ENCODE assay signal across 7 mouse cellular contexts in the genomic region with DNA sequence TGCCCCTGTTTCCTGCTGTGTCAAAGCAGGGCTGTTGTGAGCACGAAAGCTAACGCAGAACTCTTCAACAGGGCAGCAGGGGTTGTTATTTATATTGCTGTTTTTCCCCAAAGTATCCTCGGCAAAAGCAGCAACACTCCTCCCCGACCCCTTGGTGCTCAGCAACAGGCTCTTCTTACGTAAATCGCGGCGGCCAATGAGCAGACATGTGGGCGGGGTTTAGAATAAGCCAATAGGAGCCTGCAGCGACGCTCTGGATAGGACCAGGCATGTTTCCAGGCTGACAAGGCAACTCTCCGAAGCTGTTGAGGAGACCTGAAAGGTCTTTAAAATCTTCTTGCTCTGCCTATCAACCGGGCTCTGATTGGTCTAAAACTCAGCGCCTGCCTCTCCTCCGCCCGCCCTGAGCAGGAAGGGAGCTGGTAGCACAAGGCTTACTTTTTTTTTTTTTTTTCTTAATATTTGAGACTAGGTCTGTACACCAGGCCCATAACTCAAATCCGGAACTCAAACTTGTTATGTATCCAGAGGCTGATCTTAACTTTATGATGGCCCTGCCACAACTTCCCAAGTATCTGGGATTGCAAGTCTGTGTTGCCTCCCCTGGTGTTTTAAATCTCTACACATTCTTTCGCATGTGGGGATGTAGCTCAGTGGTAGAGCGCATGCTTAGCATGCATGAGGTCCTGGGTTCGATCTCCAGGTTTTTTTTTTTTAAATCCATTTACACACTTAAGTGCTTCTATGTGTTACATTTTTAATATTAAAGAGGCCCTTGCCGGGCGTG. TPM values are rescaled to one million over a fixed set of nuclear protein-coding genes. Genes with fewer than 3 reads are reported as not detected.
DNase-seq lines count a peak whose midpoint lies in the region; ATAC-seq lines count a peak whose summit lies in the region.

No protein-coding gene starts in this region.

- ATAC-seq in intestine, embryonic 14.5 days (replicated peaks; ENCODE audit: low FRiP score, low TSS enrichment, low read depth), result peak; percentile 90

- 19% methylated on average over 22 of the region's 22 CpGs for WGBS in intestine, embryonic 14.5 days

- H3K36me3 ChIP-seq in intestine, embryonic 14.5 days (ENCODE audit: control insufficient read depth, insufficient read depth, low read length), result no peaks in the 10 kb centered on the region

- H3K4me3 ChIP-seq in intestine, embryonic 14.5 days (ENCODE audit: low read depth, low read length), result peak overlapping the region; percentile 42

- H3K27ac ChIP-seq in intestine, embryonic 14.5 days (ENCODE audit: low read depth), result peak overlapping the region; percentile 73

- H3K4me1 ChIP-seq in intestine, embryonic 14.5 days (replicated peaks; ENCODE audit: control insufficient read depth, insufficient read depth, low read length), result no peaks in the 10 kb centered on the region; the same call in 1 of the 2 replicates

- H3K9ac ChIP-seq in intestine, embryonic 14.5 days (ENCODE audit: low read length), result peak overlapping the region; percentile 49

- DNase-seq in adrenal gland, adult (ENCODE audit: inconsistent age in 2 of 2, low spot score in 1 of 2), result peak; percentile 94 to 97
- DNase-seq in embryo, embryonic 10.5 days (ENCODE audit: low spot score), result peak; percentile 99
- DNase-seq in gastrocnemius, postnatal 14 days, result peak; percentile 94
- DNase-seq in intestine, embryonic 14.5 days (ENCODE audit: low spot score), result peak; percentile 82
- peak; percentile 93 to 99 for DNase-seq in left cerebral cortex, postnatal 14 days (ENCODE audit: low spot score in 2 of 2)
- DNase-seq in mesoderm, embryonic 11.5 days (ENCODE audit: low read depth, low spot score), result peak; percentile 97
- peak; percentile 92 for DNase-seq in right cerebral cortex, postnatal 36 days (ENCODE audit: low spot score in 2 of 2)

- no peaks in the 10 kb centered on the region for H3K27me3 ChIP-seq in intestine, embryonic 14.5 days (replicated peaks; ENCODE audit: control insufficient read depth, insufficient read depth, low read length)

- peak overlapping the region; percentile 97 for H3K4me2 ChIP-seq in intestine, embryonic 14.5 days (ENCODE audit: low read length)

- intact Hi-C loops in gastrocnemius, postnatal 14 days (cut with DNase I; ENCODE audit: low total_unique reads), result loop anchor here (10.0 kb wide), 1 partner anchor 221 kb away; no protein-coding TSS in a partner anchor
- intact Hi-C loops in left cerebral cortex, postnatal 14 days (cut with DNase I), result loop anchor here (2.0 kb wide), 1 partner anchor 53 kb away; a partner anchor contains a TSS

- H3K9me3 ChIP-seq in intestine, embryonic 14.5 days (ENCODE audit: control insufficient read depth, low read length), result no peaks in the 10 kb centered on the region

RNA-seq across cellular contexts. Expression of a gene that starts 5.3 kb away (rescaled TPM):
- total RNA-seq in gastrocnemius, postnatal 14 days (2021), result 1 to 10 TPM; 2.2 to 2.4 TPM
- 6.9 and 7.3 TPM in 2 replicates for polyA plus RNA-seq in intestine, embryonic 14.5 days (2014; fragmentation: Nextera tagmentation; extraction: Ambion mirVana)
- total RNA-seq in left cerebral cortex, postnatal 14 days (2021), result 10 to 100 TPM; 10.8 to 12.2 TPM

RNA-seq across cellular contexts. Expression of a gene that starts 17.9 kb away (rescaled TPM):
- 10 to 100 TPM; 80.8 to 83.4 TPM for total RNA-seq in gastrocnemius, postnatal 14 days (2021)
- polyA plus RNA-seq in intestine, embryonic 14.5 days (2014; fragmentation: Nextera tagmentation; extraction: Ambion mirVana), result 1,370 and 1,434 TPM in 2 replicates
- total RNA-seq in left cerebral cortex, postnatal 14 days (2021), result 100 to 1,000 TPM; 629 to 641 TPM

RNA-seq across cellular contexts. Expression of a gene that starts 19.8 kb away (rescaled TPM):
- 10 to 100 TPM; 51.0 to 60.3 TPM for total RNA-seq in gastrocnemius, postnatal 14 days (2021)
- polyA plus RNA-seq in intestine, embryonic 14.5 days (2014; fragmentation: Nextera tagmentation; extraction: Ambion mirVana), result 174 and 189 TPM in 2 replicates
- total RNA-seq in left cerebral cortex, postnatal 14 days (2021), result 10 to 100 TPM; 76.0 to 79.0 TPM

RNA-seq across cellular contexts. Expression of a gene that starts 48.3 kb away (rescaled TPM):
- 1 to 10 TPM in 1 of 2 experiments, under 1 TPM in 1; 0.91 to 1.6 TPM for total RNA-seq in gastrocnemius, postnatal 14 days (2021)
- polyA plus RNA-seq in intestine, embryonic 14.5 days (2014; fragmentation: Nextera tagmentation; extraction: Ambion mirVana), result 0.57 and 0.59 TPM in 2 replicates
- total RNA-seq in left cerebral cortex, postnatal 14 days (2021), result 1 to 10 TPM; 1.4 to 1.6 TPM

RNA-seq across cellular contexts. Expression of a gene that starts 51.8 kb away (rescaled TPM):
- total RNA-seq in gastrocnemius, postnatal 14 days (2021), result 1 to 10 TPM; 3.8 to 5.2 TPM
- polyA plus RNA-seq in intestine, embryonic 14.5 days (2014; fragmentation: Nextera tagmentation; extraction: Ambion mirVana), result 11.4 and 16.2 TPM in 2 replicates
- total RNA-seq in left cerebral cortex, postnatal 14 days (2021), result 1 to 10 TPM; 8.0 to 8.2 TPM

Comparison
In these comparisons a context has a peak if more than half of its experiments do, and no peak if none do; other contexts are left out.
1. Peak in every context shown above with its lines: DNase-seq, ATAC-seq, H3K4me3 ChIP-seq and H3K27ac ChIP-seq.
2. RNA of a gene that starts 17.9 kb away (total RNA-seq): 629 to 641 TPM in left cerebral cortex, postnatal 14 days; 80.8 to 83.4 TPM in gastrocnemius, postnatal 14 days; every median in the first group is over 4 times any median in the second.